Comparison of ENCODE assay signal across 8 mouse cellular contexts in genomic region chr17:71002081-71002743, GRCm38 (mm10). TPM values are rescaled to one million over a fixed set of nuclear protein-coding genes. Genes with fewer than 3 reads are reported as not detected.
DNase-seq lines count a peak whose midpoint lies in the region; ATAC-seq and TF ChIP-seq lines count a peak whose summit lies in the region.

Gene Myom1, plus strand, starts transcription at chr17:71002633.

- no peaks in the 10 kb centered on the region for H3K36me3 ChIP-seq in heart, embryonic 12.5 days
- no peaks in the 10 kb centered on the region for H3K36me3 ChIP-seq in kidney, postnatal 0 days (ENCODE audit: insufficient read depth, low read length)
- H3K36me3 ChIP-seq in liver, embryonic 11.5 days (ENCODE audit: control insufficient read depth, insufficient read depth, low read length): no peaks in the 10 kb centered on the region
- peaks cover 3% of the 10 kb centered on the region; the same call in 1 of the 2 replicates for H3K36me3 ChIP-seq in stomach, embryonic 14.5 days (ENCODE audit: control insufficient read depth, insufficient read depth, low read length)

- peak; percentile 64 for TF ChIP-seq CTCF in kidney, postnatal 0 days (IDR thresholded peaks at IDR 0.05; ENCODE audit: low read depth)

- H3K4me2 ChIP-seq in heart, embryonic 12.5 days: peak within 1 kb of the TSS; percentile 66
- peak within 1 kb of the TSS; percentile 54 for H3K4me2 ChIP-seq in kidney, postnatal 0 days (ENCODE audit: low read length)
- peak within 1 kb of the TSS; percentile 80 for H3K4me2 ChIP-seq in liver, embryonic 11.5 days
- H3K4me2 ChIP-seq in stomach, embryonic 14.5 days (replicated peaks; ENCODE audit: low read depth, low read length): peak within 1 kb of the TSS; percentile 74

- H3K9me3 ChIP-seq in heart, embryonic 12.5 days (replicated peaks): no peaks in the 10 kb centered on the region
- H3K9me3 ChIP-seq in kidney, postnatal 0 days (replicated peaks; ENCODE audit: low read length): no peaks in the 10 kb centered on the region
- H3K9me3 ChIP-seq in liver, embryonic 11.5 days (ENCODE audit: control insufficient read depth, low read length): no peaks in the 10 kb centered on the region
- no peaks in the 10 kb centered on the region for H3K9me3 ChIP-seq in stomach, embryonic 14.5 days (ENCODE audit: control insufficient read depth, low read depth, low read length)

- peak within 1 kb of the TSS; percentile 98 for H3K4me3 ChIP-seq in heart, embryonic 12.5 days
- peak within 1 kb of the TSS; percentile 89 for H3K4me3 ChIP-seq in kidney, postnatal 0 days (replicated peaks; ENCODE audit: low read depth, low read length)
- peak within 1 kb of the TSS; percentile 94 for H3K4me3 ChIP-seq in liver, embryonic 11.5 days (ENCODE audit: low read depth, low read length)
- peak within 1 kb of the TSS; percentile 60 for H3K4me3 ChIP-seq in stomach, embryonic 14.5 days (ENCODE audit: low read depth, low read length)

- peak within 1 kb of the TSS; percentile 100 for H3K27ac ChIP-seq in heart, embryonic 12.5 days (ENCODE audit: poor library complexity, severe bottlenecking)
- peak within 1 kb of the TSS; percentile 100 for H3K27ac ChIP-seq in kidney, postnatal 0 days
- peak within 1 kb of the TSS; percentile 99 for H3K27ac ChIP-seq in liver, embryonic 11.5 days (ENCODE audit: low read depth, low read length)
- peak within 1 kb of the TSS; percentile 100 for H3K27ac ChIP-seq in stomach, embryonic 14.5 days (ENCODE audit: low read length)

- no peaks in the 10 kb centered on the region for H3K27me3 ChIP-seq in heart, embryonic 12.5 days (replicated peaks)
- H3K27me3 ChIP-seq in kidney, postnatal 0 days (ENCODE audit: insufficient read depth, low read length): no peaks in the 10 kb centered on the region
- H3K27me3 ChIP-seq in liver, embryonic 11.5 days (replicated peaks; ENCODE audit: control insufficient read depth, insufficient read depth, low read length): no peaks in the 10 kb centered on the region
- no peaks in the 10 kb centered on the region for H3K27me3 ChIP-seq in stomach, embryonic 14.5 days (ENCODE audit: control insufficient read depth, insufficient read depth, low read length)

- DNase-seq in CD4-positive helper T cell, adult 2 months (ENCODE audit: low read depth, low spot score): peak; percentile 97
- DNase-seq in brain, embryonic 18.5 days (ENCODE audit: low read depth, low spot score): peak; percentile 84
- peak; percentile 99 for DNase-seq in kidney, postnatal 0 days (ENCODE audit: low spot score)
- peak; percentile 95 for DNase-seq in liver, embryonic 11.5 days (ENCODE audit: low spot score)
- peak; percentile 96 for DNase-seq in naive thymus-derived CD4-positive, alpha-beta T cell, adult 2 months (ENCODE audit: low read depth)

- H3K4me1 ChIP-seq in heart, embryonic 12.5 days (replicated peaks): peaks cover 40% of the 10 kb centered on the region
- H3K4me1 ChIP-seq in kidney, postnatal 0 days (replicated peaks; ENCODE audit: insufficient read depth, low read length): peaks cover 24% of the 10 kb centered on the region; the same call in 1 of the 2 replicates
- peaks cover 34% of the 10 kb centered on the region for H3K4me1 ChIP-seq in liver, embryonic 11.5 days (replicated peaks; ENCODE audit: control insufficient read depth, insufficient read depth, low read length)
- H3K4me1 ChIP-seq in stomach, embryonic 14.5 days (ENCODE audit: control insufficient read depth, insufficient read depth, low read length): peaks cover 27% of the 10 kb centered on the region

- peak within 1 kb of the TSS; percentile 99 for H3K9ac ChIP-seq in heart, embryonic 12.5 days
- H3K9ac ChIP-seq in kidney, postnatal 0 days (ENCODE audit: low read depth, low read length): peak within 1 kb of the TSS; percentile 97
- peak within 1 kb of the TSS; percentile 97 for H3K9ac ChIP-seq in liver, embryonic 11.5 days (ENCODE audit: low read depth, low read length)
- H3K9ac ChIP-seq in stomach, embryonic 14.5 days (replicated peaks; ENCODE audit: low read depth, low read length): peak within 1 kb of the TSS; percentile 83

- WGBS in heart, embryonic 12.5 days: under 1% methylated on average over 65 of the region's 65 CpGs
- WGBS in kidney, postnatal 0 days: under 1% methylated on average over 63 of the region's 65 CpGs
- WGBS in liver, embryonic 11.5 days: under 1% methylated on average over 65 of the region's 65 CpGs
- under 1% methylated on average over 64 of the region's 65 CpGs for WGBS in stomach, embryonic 14.5 days

- ATAC-seq in erythroid progenitor cell, adult 5-6 weeks (replicated peaks; ENCODE audit: low FRiP score, poor library complexity, severe bottlenecking): peak; percentile 91
- peak; percentile 97 for ATAC-seq in heart, embryonic 12.5 days (ENCODE audit: insufficient number of reproducible peaks, low FRiP score)
- ATAC-seq in kidney, postnatal 0 days (replicated peaks; ENCODE audit: low FRiP score, low read depth): peak; percentile 97
- peak; percentile 91 for ATAC-seq in liver, embryonic 11.5 days (replicated peaks; ENCODE audit: low FRiP score)
- ATAC-seq in stomach, embryonic 14.5 days (ENCODE audit: insufficient number of reproducible peaks, insufficient read depth, low FRiP score, low read depth): peak; percentile 95

RNA-seq across cellular contexts. Expression of gene Myom1, which starts in this region (rescaled TPM):
- total RNA-seq in erythroid progenitor cell, adult 5-6 weeks (2015; ENCODE audit: low replicate concordance): 0.42 TPM in 1 of 2 replicates, not detected in the other
- 2.1 TPM in 1 of 2 replicates, not detected in the other for total RNA-seq in erythroid progenitor cell, adult 5-6 weeks (2017; ENCODE audit: low replicate concordance)
- polyA plus RNA-seq in heart, embryonic 12.5 days (2016; fragmentation: Nextera tagmentation; extraction: Ambion mirVana): 229 and 241 TPM in 2 replicates
- polyA plus RNA-seq in kidney, postnatal 0 days (2015; fragmentation: Nextera tagmentation; extraction: Ambion mirVana): 2.8 and 3.0 TPM in 2 replicates
- 5.8 and 7.3 TPM in 2 replicates for polyA plus RNA-seq in liver, embryonic 11.5 days (2014; fragmentation: Nextera tagmentation; extraction: Ambion mirVana)
- 16.6 and 20.0 TPM in 2 replicates for polyA plus RNA-seq in stomach, embryonic 14.5 days (2014; fragmentation: Nextera tagmentation; extraction: Ambion mirVana)

Comparison
In these comparisons a context has a peak if more than half of its experiments do, and no peak if none do; other contexts are left out.
1. Peak in every context shown above with its lines: DNase-seq, ATAC-seq, H3K4me3 ChIP-seq and H3K27ac ChIP-seq.
2. RNA of gene Myom1 (polyA plus RNA-seq): 229 to 241 TPM in heart, embryonic 12.5 days; 16.6 to 20.0 TPM in stomach, embryonic 14.5 days, 5.8 to 7.3 TPM in liver, embryonic 11.5 days and 2.8 to 3.0 TPM in kidney, postnatal 0 days; every median in the first group is over 10 times any median in the second.